Mouse (Mus musculus) myocyte (in vitro differentiated cells): ENCODE results near the gene Akap12.

Experiments
- MAX ChIP-seq: IDR thresholded peaks from one replicate; pipeline ENCODE4 v1.6.1; 2011; ENCODE audit warnings: low read depth, mild to moderate bottlenecking, control low read depth
- MYOG ChIP-seq, 3 experiments: IDR thresholded peaks; one replicate each; pipeline ENCODE4 v1.6.1; 2011; ENCODE audit warnings: control low read depth in 2 of 3, low read depth in 2 of 3, mild to moderate bottlenecking in 2 of 3; ENCODE audit not compliant: insufficient read length in 2 of 3, control insufficient read depth in 1 of 3, insufficient read depth in 1 of 3
- POLR2A ChIP-seq: IDR thresholded peaks from one replicate; pipeline ENCODE4 v1.6.1; 2011; ENCODE audit warnings: low read depth, mild to moderate bottlenecking, control low read depth, moderate library complexity; ENCODE audit not compliant: insufficient read length
- POLR2AphosphoS2 ChIP-seq: IDR thresholded peaks from one replicate; pipeline ENCODE4 v1.6.1; 2011; ENCODE audit warnings: low read depth, control low read depth; ENCODE audit not compliant: insufficient read length
- REST ChIP-seq: IDR thresholded peaks from one replicate; pipeline ENCODE4 v1.6.1; 2011; ENCODE audit warnings: mild to moderate bottlenecking, control low read depth, moderate library complexity; ENCODE audit not compliant: insufficient read depth, insufficient read length
- TCF12 ChIP-seq: IDR thresholded peaks from one replicate; pipeline ENCODE4 v1.6.1; 2011; ENCODE audit warnings: mild to moderate bottlenecking, control low read depth; ENCODE audit not compliant: poor library complexity, insufficient read depth, severe bottlenecking
- TCF3 ChIP-seq: IDR thresholded peaks from one replicate; pipeline ENCODE4 v1.6.1; 2011; ENCODE audit warnings: low read depth, control low read depth; ENCODE audit not compliant: insufficient read length
- USF1 ChIP-seq: IDR thresholded peaks from one replicate; pipeline ENCODE4 v1.6.1; 2011; ENCODE audit warnings: low read depth, mild to moderate bottlenecking, control low read depth, moderate library complexity

GRCm38 (mm10) chr10:4404895-4405491, 138.8 kb downstream of the Akap12 start:
- TF ChIP-seq TCF3 (no peak), POLR2AphosphoS2 (no peak), POLR2A (no peak), USF1 (no peak), MYOG (IDR thresholded peaks at IDR 0.05; ENCODE audit: control insufficient read depth in 1 of 3, insufficient read depth in 1 of 3, insufficient read length in 2 of 3, low read depth in 2 of 3) (no peak), TCF12 (no peak), MAX (no peak), REST (no peak)
